Mouse (Mus musculus): ENCODE data around the gene Psmd9.

DNA sequence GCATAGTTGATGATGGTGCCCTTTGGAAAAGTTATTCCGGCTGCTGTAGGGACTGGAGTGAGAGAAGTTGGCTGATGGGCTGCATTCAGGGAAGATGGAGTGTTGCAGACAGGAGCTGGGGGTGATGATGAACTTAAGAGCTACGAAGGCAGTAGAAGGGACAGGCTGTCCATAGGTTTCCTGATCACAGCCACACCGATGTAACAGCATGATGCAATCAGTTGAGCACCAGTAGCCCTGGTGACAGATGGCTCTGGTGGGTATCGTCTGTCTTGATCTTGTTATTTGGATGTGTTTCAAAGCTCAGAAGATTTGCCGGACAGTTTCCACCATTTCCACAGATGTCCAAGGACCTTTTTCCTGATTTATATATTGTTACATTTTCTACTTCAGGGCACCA lies 32.8 kb downstream of the Psmd9 start:
- TF ChIP-seq POLR2A (IDR thresholded peaks at IDR 0.05; ENCODE audit: low read depth, low read length) = no peak
- TF ChIP-seq CTCF (IDR thresholded peaks at IDR 0.05; ENCODE audit: extremely low read depth, insufficient read length, insufficient replicate concordance, low read depth, low read length) = no peak

All from small intestine, adult 2 months (tissue).